Mouse (Mus musculus) thymus, adult 2 months (tissue): ENCODE data around the gene Exosc9. TPM values are rescaled to one million over a fixed set of nuclear protein-coding genes. Genes with fewer than 3 reads are reported as not detected.

Source experiments
- DNase-seq: peaks from one replicate; pipeline ENCODE4 v3.0.0; 2021
- H3K27ac ChIP-seq: fragments of 200-500 bp; 2 replicates; pipeline ENCODE4 v1.5.1; 2012; ENCODE audit warnings: low read length, control low read depth; ENCODE audit not compliant: control insufficient read depth, insufficient read depth
- H3K27me3 ChIP-seq: fragments of 200-500 bp; 2 replicates; pipeline ENCODE4 v1.6.1; 2012; ENCODE audit warnings: mild to moderate bottlenecking, low read length, moderate library complexity, mixed read lengths; ENCODE audit not compliant: control insufficient read depth, insufficient read depth
- H3K36me3 ChIP-seq: fragments of 200-500 bp; 2 replicates; pipeline ENCODE4 v1.6.1; 2012; ENCODE audit warnings: mild to moderate bottlenecking, low read length, moderate library complexity; ENCODE audit not compliant: control insufficient read depth, insufficient read depth
- H3K4me1 ChIP-seq: fragments of 200-500 bp; replicated peaks from 2 replicates; pipeline ENCODE4 v1.6.1; 2012; ENCODE audit warnings: low read length; ENCODE audit not compliant: control insufficient read depth, insufficient read depth
- H3K4me3 ChIP-seq: fragments of 200-500 bp; 2 replicates; pipeline ENCODE4 v1.5.1; 2012; ENCODE audit warnings: mild to moderate bottlenecking, low read length, control low read depth, moderate library complexity; ENCODE audit not compliant: control insufficient read depth, insufficient read depth
- CTCF ChIP-seq: fragments of 200-500 bp; IDR thresholded peaks from 2 replicates; pipeline ENCODE4 v1.5.1; 2012; ENCODE audit warnings: mild to moderate bottlenecking, control low read depth, low read length, moderate library complexity, borderline replicate concordance; ENCODE audit not compliant: control insufficient read depth, poor library complexity, insufficient read depth; ENCODE audit errors: extremely low read depth
- POLR2A ChIP-seq: fragments of 200-500 bp; IDR thresholded peaks from 2 replicates; pipeline ENCODE4 v1.6.1; 2012; ENCODE audit warnings: mild to moderate bottlenecking, low read length, control low read depth, moderate library complexity; ENCODE audit not compliant: control insufficient read depth, poor library complexity, insufficient read depth; ENCODE audit errors: extremely low read depth
- WGBS: fragments of 180-500 bp; shearing (Covaris S2); methylation state at CpG from one replicate; pipeline ENCODE4 v1.1.7; 2018; 5-methylcytosine and 5-hydroxymethylcytosine counted together
- polyA plus RNA-seq: library from polyadenylated mRNA; depleted of rRNA; stranded (reverse); fragments of >200 nt; gene quantifications from 2 replicates; pipeline ENCODE4 v1.2.3, GENCODE M21; 2012

Gene Exosc9
- polyA plus RNA-seq, 1 experiment, result 11.4 TPM

GRCm38 (mm10) chr3:36532738-36533137 lies 19.7 kb upstream of the Exosc9 start:
- Histone ChIP-seq H3K4me1 (no peaks in the 10 kb centered on the region), H3K36me3 (no peaks in the 10 kb centered on the region), H3K4me3 (no peak overlapping the region), H3K27me3 (no peaks in the 10 kb centered on the region; the same call in 1 of the 2 replicates), H3K27ac (no peak overlapping the region)
- TF ChIP-seq CTCF (no peak), POLR2A (no peak)
- 74% methylated on average over 7 of the region's 7 CpGs for WGBS
- DNase-seq, result no peak

- Histone ChIP-seq H3K27ac (no peak overlapping the region), H3K36me3 (no peaks in the 10 kb centered on the region), H3K4me1 (no peaks in the 10 kb centered on the region), H3K27me3 (no peaks in the 10 kb centered on the region; the same call in 1 of the 2 replicates), H3K4me3 (no peak overlapping the region)
- TF ChIP-seq POLR2A, result no peak
- TF ChIP-seq CTCF, result no peak
- no peak for DNase-seq
- WGBS, result 7% methylated on average over 1 of the region's 1 CpGs
These were observed 19.2 kb upstream of the Exosc9 start for GRCm38 (mm10) chr3:36533201-36533672.

- Histone ChIP-seq H3K27ac (no peak overlapping the region), H3K36me3 (no peaks in the 10 kb centered on the region), H3K4me3 (no peak overlapping the region), H3K4me1 (no peaks in the 10 kb centered on the region), H3K27me3 (no peaks in the 10 kb centered on the region)
- TF ChIP-seq CTCF, result no peak
- TF ChIP-seq POLR2A, result no peak
- no peak for DNase-seq
- WGBS, result 80% methylated on average over 12 of the region's 12 CpGs
These were observed 16.4 kb upstream of the Exosc9 start for GRCm38 (mm10) chr3:36536041-36536440.

GRCm38 (mm10) chr3:36537701-36538470 lies 14.5 kb upstream of the Exosc9 start:
- no peaks in the 10 kb centered on the region for H3K36me3 ChIP-seq
- H3K4me3 ChIP-seq, result no peak overlapping the region
- no peaks in the 10 kb centered on the region for H3K4me1 ChIP-seq
- TF ChIP-seq POLR2A (no peak), CTCF (no peak)
- 93% methylated on average over 4 of the region's 4 CpGs for WGBS
- no peak overlapping the region for H3K27ac ChIP-seq
- no peaks in the 10 kb centered on the region for H3K27me3 ChIP-seq
- no peak for DNase-seq

GRCm38 (mm10) chr3:36540756-36541155 lies 11.7 kb upstream of the Exosc9 start:
- DNase-seq, result no peak

GRCm38 (mm10) chr3:36541399-36541798 lies 11.0 kb upstream of the Exosc9 start:
- 95% methylated on average over 2 of the region's 2 CpGs for WGBS
- DNase-seq, result no peak
- Histone ChIP-seq H3K27ac (no peak overlapping the region), H3K27me3 (no peaks in the 10 kb centered on the region), H3K36me3 (no peaks in the 10 kb centered on the region), H3K4me3 (no peak overlapping the region), H3K4me1 (no peaks in the 10 kb centered on the region)
- TF ChIP-seq CTCF (no peak), POLR2A (no peak)

More at GRCm38 (mm10) chr3:36540756-36541155, 11.7 kb upstream of the Exosc9 start:
- Histone ChIP-seq H3K36me3 (no peaks in the 10 kb centered on the region), H3K27me3 (no peaks in the 10 kb centered on the region), H3K4me3 (no peak overlapping the region), H3K4me1 (no peaks in the 10 kb centered on the region), H3K27ac (no peak overlapping the region)
- 69% methylated on average over 2 of the region's 2 CpGs for whole genome bisulfite sequencing
- TF ChIP-seq POLR2A (no peak), CTCF (no peak)

GRCm38 (mm10) chr3:36544961-36545360 lies 7.4 kb upstream of the Exosc9 start:
- Histone ChIP-seq H3K27ac (no peak overlapping the region), H3K36me3 (no peaks in the 10 kb centered on the region), H3K4me1 (no peaks in the 10 kb centered on the region), H3K4me3 (no peak overlapping the region), H3K27me3 (no peaks in the 10 kb centered on the region)
- TF ChIP-seq CTCF (no peak), POLR2A (no peak)
- WGBS, result 90% methylated on average over 3 of the region's 3 CpGs
- DNase-seq, result no peak
